Mouse (Mus musculus) layer of hippocampus, adult 9-10 months (tissue): ENCODE results near the gene St8sia6.
A peak's percentile ranks its signal among the peaks of the same experiment; 100 is the strongest.

Experiments
- DNase-seq: peaks from one replicate; pipeline ENCODE4 v3.0.0; 2022; ENCODE audit warnings: low spot score

St8sia6 gene

GRCm38 (mm10) chr2:13760366-13760765 lies 33.5 kb downstream of the St8sia6 start:
- no peak for DNase-seq

- no peak for DNase-seq
Measured at GRCm38 (mm10) chr2:13757412-13757811, 36.5 kb downstream of the St8sia6 start.

- no peak for DNase-seq
Measured at GRCm38 (mm10) chr2:13755733-13756132, 38.1 kb downstream of the St8sia6 start.

DNA sequence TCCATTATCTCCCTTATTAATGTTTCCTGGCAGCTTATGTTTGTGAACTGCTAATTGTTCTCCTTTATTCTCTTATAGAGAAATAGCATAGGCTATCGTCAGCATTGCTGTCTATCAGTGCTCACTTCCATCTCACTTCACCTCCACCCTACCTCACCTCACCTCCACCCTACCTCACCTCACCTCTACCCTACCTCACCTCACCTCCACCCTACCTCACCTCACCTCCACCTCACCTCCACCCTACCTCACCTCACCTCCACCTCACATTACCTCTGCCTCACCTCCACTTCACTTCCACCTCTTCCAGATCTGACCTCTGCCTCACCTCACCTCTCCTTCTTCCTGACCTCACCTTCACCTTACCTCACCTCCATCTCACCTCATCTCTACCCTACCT lies 42.2 kb downstream of the St8sia6 start:
- no peak for DNase-seq

- DNase-seq: no peak
Measured at GRCm38 (mm10) chr2:13750777-13751176, 43.1 kb downstream of the St8sia6 start.

- DNase-seq: no peak
Measured at GRCm38 (mm10) chr2:13750089-13750488, 43.8 kb downstream of the St8sia6 start.

DNA sequence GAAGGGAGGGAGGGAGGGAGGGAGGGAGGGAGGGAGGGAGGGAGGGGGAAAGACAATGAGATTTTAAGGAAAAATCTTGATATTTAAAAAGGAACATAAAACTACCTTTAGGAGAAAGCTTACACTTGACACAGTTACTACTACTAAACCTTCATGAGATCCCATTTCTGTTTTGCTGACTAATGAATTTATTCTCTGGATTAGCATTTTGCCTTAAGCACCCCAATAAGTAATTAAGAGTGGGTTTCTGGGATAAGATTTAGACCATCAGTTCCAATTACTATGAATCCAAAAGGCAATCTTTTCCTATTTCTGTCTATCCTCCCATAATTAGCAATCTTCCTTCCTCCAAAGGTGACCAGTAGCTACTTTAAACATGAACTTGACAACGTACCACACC lies 44.7 kb downstream of the St8sia6 start:
- DNase-seq: no peak

GRCm38 (mm10) chr2:13747576-13747975 lies 46.3 kb downstream of the St8sia6 start:
- DNase-seq: no peak

DNA sequence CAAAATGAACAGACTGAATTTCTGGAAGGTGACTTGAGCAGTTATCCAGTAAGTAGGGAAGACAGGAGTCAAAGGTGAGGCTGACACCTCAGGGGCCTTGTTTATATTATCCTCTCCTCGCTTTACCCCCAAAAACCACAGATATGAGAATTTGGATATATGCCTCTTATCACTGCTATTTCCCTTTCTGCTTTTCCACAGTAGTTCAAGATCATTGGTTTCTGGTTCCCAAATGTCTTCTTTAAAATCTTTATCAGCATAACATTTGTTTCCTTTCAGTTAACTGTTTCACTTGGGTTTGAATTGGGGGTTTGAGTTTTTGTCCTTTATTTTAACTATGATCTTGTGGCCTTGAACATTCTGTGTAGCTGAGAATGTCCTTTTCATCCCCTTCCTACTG lies 47.8 kb downstream of the St8sia6 start:
- no peak for DNase-seq

DNA sequence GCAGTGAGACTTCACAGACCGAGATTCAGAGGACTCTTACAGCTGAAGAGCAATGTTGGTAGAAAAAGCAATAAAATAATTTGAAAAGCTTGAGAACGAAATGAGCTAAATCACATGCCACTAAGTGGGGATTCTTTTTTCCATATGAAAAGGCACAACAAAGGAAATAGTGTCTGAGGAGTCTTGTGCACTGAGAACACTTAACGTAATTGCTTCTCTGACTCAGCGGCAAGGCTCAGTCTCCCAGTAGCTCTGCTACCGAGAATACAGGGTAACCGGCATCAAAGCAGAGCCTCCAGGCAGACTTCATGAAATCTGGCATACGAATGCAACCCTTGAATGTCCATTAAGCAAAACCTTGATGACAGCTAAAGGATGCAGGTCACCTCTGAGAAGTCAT lies 55.2 kb downstream of the St8sia6 start:
- DNase-seq: no peak

- no peak for DNase-seq
Measured at GRCm38 (mm10) chr2:13727901-13728300, 66.0 kb downstream of the St8sia6 start.

DNA sequence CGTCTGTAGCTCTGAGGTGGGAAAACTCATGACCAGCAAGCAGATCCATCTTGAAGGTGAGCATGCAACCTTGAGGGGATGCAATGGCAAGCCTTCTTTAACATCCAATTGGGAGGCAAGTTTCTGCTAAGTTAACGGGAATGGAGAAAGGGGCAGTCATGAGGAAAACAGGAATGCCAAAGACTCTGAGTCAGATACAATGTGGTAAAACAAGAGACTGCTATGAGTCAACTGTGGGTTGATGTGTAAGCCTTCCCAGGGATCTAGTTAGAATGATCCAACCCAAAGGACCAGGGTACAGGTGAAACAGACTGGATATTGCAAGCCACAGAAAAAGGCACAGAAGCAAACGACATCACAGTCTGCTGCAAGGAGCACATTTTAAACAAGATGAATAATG lies 68.3 kb downstream of the St8sia6 start:
- DNase-seq: no peak

DNA sequence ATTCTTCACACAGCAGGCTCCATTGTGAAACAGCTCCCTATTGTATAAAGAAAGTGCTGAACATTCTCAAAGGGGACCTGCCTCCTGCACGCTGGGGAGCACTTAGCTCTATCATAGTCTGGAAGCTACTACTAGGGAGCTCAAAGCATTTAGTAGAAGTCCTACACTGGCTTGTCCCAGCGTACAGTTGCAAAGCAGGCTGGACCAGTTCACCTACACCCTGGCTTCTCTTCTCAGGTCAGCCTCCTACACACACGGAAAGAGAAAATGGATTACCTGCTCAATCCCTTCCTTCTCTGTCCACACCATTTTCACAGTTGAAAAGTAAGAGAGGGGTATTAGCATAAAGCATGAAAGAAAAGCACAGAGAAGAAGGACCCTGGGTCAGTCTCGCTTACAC lies 71.6 kb downstream of the St8sia6 start:
- no peak for DNase-seq

DNA sequence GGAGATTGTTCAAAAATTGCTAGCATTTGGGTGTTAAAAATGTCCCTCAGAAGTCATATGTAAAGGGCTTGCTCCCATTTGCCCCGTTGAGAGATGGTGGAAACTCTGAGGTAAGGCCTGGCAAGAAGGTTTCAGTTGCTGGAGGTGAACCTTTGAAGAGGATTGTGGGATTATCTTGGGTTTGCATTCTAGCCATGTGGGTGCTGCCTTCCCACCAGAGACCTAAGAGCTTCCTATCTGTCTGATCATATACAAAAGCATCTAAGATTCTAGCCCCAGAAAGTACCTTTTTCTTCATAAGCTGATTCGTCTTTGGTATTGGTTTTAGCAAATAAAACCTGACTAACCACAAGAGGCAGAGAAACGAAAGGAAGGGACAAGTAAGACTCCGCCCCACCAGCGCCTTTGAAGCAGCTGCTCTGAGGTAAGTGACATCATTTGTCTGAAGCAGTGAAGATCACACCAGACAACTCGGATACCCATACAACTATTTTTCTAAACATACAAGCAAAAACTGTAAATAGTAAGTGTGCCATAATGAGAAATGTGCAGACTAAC lies 75.2 kb downstream of the St8sia6 start:
- no peak for DNase-seq

DNA sequence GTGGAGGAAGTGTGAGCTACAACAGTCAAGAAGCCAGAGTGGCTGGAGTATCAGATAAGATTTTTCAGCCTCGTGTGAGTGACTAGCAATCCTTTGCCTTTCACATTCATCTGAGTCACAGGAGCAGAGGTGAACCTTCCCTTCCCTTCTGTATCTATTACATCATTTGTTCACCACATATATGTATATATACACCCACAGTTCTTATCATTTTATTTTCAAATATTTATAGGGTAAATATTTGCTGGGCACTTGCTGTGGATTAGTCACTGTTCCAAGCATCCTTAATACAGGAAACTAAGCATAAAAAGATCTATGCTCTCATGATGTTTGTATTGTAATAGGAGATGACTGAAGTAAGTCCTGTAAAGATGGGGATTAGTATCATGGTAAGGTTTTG lies 85.1 kb downstream of the St8sia6 start:
- no peak for DNase-seq

DNA sequence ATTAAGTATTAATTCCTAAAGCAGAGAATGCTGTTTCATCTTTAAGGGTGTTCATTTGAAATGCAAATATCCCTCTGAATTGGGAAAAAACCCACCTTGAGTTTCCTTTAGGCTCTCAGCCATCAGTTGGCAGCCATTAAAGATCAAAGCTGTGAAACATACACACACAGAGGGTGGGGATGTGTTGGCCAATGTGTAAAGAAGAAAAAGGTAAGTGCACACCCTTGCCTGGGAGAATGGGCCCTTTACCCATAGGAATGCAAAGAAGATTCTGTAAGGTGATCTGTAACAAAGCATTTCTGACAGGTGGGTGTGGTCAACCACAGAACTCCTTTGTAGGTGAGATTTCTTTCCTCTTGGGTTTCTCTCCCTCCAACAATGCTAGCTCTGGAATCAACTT lies 96.3 kb downstream of the St8sia6 start:
- no peak for DNase-seq

DNA sequence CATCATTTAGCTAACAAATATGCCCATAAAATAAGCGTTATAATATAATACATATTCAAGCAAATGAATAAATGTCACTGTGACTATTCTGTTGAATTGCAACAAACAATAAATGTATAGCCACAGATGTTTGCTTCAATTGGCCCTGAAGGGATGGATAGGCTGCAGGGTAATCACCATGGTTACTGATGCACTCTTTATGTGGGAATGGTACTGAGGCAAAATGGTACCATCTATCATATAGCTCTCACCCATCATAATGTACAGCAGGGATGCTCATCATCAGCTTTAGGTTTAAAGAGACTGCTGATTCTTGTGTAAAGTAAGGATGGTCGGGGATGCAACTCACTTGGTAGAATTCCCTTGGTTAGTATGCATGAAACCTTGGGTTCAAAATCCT lies 99.4 kb downstream of the St8sia6 start:
- no peak for DNase-seq

GRCm38 (mm10) chr2:13684380-13684779 lies 109.5 kb downstream of the St8sia6 start:
- DNase-seq: no peak

- no peak for DNase-seq
Measured at GRCm38 (mm10) chr2:13683205-13683570, 110.7 kb downstream of the St8sia6 start.

GRCm38 (mm10) chr2:13682488-13683204 lies 111.2 kb downstream of the St8sia6 start:
- DNase-seq: peak; percentile 7

DNA sequence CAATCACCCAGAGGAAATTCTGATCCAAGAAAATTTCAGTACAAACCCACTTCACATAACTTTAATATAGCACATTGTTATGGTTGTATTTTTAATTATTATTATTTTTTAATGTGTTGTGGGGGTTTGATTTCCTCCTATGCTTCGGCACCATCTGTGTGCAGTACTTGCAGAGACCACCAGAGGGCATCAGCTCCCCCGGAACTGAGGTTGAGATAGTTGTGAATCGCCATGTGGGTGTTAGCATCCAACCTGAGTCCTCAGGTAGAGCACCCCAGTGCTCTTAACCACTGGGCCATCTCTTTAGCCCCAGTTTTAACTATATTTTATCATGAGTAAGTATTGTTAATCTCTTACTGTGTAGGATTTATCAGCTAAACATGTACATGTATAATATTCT lies 120.9 kb downstream of the St8sia6 start:
- no peak for DNase-seq

DNA sequence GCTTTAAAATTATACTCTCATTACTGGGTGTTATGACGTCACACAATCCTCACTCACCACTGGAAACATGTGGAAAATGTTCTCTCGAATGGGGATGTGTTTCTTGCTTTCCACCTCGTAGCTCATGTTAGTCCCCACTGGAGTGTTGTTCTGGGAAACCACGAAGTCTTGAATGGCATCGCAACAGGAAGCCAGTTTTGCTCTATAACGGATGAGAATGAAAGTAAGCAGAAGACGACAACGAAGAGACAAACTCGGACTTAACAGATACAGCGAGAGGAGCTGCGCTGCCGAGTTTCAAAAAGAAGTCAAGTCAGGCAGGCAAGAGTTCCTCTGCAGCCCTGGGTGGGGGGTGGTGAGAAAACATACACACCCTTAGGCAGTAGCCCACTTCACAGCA lies 121.4 kb downstream of the St8sia6 start:
- DNase-seq: no peak

GRCm38 (mm10) chr2:13634866-13635265 lies 159.0 kb downstream of the St8sia6 start:
- DNase-seq: no peak

DNA sequence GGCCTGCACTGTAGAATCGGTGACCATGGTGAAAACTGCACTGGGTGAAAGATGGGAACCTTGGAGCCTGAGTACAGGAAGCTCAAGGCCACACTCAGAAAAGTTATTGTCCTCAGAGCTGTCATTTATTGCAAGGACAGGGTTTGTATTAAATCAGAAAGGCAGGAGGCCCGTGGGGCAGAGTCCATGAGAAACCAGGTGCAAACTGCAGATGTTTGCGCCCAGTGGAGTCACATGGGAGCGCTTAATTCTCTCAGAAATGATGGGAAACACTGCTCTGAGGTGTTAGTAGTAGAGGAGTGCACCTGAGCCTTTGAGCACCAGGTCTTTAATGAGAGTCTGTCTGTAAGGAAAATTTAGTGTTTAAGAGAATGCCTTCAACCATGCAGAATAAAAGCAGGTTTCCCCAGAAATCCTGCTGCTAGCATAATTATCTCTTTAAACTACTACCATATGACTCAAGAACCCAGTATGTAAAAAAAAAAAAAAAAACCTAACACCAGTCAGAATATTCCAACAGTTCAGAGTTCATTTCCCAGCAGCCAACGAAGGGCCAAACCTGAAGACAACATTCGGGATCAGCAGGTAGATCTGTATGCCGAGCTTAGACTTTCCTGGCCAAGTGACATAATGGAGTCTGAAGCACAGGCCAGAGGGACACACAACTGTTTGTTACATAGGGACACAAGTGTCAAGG lies 163.6 kb downstream of the St8sia6 start:
- no peak for DNase-seq
